Mouse (Mus musculus) testis, postnatal 10 days (tissue): ENCODE measurements around the gene Cacna1c.

ENCODE experiments used
- DNase-seq: peaks from one replicate; pipeline ENCODE4 v3.0.0; 2021; ENCODE audit warnings: low spot score

Gene Cacna1c

DNA sequence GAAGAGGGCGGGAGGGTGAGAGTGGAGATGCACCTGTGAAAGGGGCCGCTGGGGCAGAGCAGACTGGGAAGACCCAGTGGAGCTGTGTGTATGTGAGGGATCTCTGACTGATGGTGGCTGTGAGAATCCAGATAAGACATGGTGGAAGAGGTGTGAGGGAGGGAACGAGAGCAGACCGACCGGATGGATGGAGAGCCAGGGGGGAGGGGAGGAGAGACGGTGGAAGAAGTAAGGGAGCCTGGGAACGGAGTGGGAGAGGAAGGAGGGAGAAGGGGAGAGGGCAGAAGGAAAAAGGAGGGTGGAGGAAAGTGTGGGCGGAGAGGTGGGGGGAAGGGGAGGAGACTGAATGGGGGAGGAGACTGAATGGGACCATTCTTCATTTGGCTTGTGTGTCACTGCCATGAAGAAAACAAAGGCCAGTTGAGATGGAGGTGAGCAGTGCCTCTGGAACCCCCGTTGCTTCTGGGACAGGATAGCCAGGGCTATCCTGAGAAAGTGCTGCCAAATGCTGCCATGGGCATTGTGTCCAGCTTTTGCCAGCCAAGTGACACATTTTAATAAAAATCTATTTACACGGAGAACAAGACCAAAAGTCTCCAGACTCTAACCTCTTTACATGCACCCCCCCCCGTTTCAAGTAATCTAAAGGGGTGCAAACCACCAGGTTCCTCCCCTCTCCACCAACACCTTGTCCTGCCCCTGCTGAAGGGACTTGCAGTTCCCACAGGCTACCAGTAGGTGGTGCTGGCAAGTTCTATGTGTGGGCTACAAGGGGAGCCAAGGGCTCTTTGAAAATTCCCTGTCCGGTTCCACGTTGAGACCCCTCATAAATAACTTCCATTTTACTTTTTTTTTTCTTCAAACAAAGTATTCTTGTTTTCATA lies 273.6 kb downstream of the Cacna1c start:
- peak; percentile 88 for DNase-seq

DNA sequence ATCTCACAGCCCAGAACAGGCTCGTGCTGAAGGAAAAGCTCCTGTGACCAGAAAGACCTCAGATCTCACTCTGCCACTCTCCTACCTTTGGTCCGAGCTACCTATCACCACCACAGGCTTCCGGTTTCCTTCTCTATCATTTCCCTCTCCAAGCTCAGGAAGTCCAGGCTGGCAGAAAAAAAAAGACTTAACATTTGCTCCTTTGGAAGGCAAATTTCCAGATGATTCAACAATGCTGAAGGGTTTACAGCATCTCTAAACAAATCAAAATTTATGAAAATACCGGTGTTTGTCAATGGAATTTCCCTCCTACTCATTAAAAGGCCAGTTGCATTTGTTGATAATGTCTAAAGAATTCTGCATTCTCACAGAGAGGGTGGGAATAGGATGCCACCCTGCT lies 288.0 kb downstream of the Cacna1c start:
- DNase-seq: no peak

DNA sequence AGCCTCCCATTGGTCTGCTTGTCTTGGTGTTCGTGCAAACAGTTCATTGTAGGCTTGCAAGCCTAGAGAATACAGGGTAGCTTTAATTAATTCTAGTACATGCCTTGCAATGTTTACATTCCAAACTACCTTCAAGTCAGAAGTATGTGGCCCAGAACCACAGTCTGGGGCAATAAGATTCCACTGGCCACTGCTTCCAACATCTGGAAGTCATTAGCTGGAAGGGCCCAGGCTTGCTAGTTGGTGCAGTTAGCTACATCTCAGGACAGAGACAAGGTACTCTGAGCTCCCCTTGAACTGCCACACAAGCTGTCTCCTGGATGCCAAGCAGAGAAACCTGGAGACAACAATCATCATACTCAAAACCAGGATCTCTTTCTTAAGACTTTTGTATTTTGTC lies 288.5 kb downstream of the Cacna1c start:
- DNase-seq: no peak

DNA sequence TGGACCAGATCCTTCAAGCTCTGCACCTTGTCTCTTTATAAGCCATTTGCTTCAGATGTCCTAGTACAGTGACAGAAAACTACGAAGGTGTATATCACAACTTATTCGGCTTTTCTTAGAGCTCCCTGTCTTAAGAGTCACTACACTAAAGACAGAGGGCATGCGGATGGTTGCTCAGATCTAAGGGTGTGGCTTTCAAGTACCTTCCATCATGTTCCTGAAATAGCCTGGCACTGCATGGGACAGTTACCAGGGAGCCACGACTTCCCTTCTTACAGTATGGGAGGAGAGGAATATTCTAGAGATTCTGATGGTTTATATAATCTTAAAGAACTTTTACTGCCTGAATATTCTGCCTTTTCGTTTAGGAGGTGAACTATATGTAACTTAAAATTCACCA lies 289.3 kb downstream of the Cacna1c start:
- DNase-seq: no peak

DNA sequence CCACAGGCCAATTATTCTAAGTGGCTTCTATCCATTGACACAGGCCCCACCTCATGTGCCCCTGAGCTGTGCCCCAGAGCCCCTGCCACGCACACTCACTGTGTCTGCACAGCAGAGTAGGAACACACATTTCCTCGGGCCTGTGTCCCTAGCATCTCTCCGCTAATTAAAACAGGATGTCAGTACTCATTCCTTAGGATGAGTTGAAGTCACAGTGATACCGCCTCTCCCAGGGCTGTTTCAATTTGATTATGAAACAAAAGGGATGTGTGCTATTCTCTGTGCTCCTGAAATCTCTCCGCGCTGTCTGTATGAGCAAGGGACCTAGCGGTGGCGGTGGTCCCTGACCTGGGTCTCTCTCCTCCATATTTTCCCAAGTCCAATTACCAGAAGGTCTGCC lies 296.5 kb downstream of the Cacna1c start:
- no peak for DNase-seq

DNA sequence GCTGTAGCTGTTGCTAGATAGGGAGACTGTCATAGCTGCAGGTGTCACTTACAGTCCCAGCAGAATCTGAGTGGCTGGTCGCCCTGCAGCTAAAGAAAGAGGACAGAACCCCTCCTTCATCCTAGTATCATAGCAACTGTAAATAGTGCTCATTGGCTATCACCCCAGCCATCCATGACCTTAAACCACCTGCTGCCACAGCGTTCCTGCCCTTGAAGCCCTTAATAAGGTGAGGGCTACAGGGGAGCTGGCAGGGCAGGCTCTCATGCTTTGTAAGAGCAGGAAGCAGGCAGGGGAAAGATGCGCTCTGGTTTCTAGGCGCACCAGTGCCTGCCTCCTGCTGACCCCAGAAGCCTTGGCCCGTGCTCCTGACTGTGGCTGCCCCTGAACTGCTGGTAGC lies 299.1 kb downstream of the Cacna1c start:
- DNase-seq: no peak

DNA sequence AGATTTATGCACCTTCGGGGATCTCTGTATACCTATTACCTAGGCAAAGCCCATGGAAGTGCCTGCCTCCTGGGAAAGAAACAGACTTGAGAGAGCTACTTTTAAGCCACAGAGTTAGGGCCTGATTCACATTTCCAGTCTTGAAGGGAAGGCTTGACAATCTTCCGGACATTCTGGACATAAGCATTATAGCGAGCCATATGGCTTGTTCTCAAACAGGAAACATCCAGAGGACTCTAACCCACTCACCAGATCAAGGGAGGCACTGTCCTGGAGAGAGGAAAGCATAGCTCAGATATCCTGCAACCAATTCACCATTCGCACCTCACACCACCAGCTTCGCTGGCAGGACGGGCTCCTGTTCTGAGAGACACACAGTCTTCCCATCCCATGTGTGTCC lies 302.2 kb downstream of the Cacna1c start:
- DNase-seq: no peak

DNA sequence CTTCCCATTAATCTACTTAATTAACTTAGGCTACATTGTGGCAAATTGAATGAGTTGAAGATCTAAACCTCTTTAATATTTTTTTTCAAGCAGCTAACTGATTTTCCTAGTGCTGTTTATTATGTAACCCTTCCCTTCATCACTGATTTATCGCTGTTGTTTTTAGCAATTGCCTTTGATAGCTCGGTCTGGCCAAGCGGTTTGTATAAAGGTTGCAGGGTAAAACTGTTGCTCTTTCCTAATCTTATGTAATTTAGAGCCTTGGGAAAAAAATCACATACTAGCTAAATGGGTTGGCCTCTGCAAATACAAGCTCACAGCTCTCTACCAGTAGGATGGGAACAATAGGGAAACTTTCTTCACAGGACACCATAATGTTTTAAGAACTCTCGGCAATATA lies 306.8 kb downstream of the Cacna1c start:
- no peak for DNase-seq

DNA sequence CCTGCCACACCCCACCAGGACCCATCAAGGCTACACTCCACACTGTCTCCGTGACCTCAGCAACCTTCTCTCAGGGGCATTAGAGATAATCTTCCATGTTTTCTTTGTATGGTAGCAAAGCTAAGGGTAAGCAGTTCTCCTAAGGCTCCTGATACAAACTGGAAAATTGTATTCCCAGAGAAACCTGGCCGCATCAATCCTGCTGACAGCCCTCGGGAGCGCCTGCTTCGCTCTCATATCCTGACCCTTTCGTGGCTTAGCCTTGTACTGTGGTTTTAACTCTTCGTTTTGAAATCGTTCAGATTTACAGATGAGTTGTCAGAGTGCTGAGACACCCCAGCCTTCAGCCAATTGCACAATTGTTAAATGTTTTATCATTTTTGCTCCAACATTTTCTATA lies 309.2 kb downstream of the Cacna1c start:
- no peak for DNase-seq

DNA sequence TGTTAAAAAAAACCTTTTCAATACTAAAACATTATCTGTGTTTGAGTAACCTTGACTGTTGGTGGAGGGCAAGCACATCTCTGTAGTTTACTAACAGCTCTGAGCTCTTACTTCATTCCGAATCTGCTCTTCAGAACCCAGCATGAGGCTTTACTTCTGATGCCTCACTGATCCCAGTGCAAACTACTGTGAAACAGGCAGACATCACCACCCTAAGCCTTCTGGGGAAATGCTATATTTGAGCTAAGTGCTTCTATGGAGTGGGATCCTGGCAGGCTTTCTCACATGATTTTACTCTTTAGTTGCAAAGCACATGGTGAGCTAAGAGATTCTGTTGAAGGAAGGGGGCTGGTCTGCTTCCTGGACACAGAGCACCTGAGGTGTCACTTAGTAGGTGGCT lies 311.3 kb downstream of the Cacna1c start:
- DNase-seq: no peak

DNA sequence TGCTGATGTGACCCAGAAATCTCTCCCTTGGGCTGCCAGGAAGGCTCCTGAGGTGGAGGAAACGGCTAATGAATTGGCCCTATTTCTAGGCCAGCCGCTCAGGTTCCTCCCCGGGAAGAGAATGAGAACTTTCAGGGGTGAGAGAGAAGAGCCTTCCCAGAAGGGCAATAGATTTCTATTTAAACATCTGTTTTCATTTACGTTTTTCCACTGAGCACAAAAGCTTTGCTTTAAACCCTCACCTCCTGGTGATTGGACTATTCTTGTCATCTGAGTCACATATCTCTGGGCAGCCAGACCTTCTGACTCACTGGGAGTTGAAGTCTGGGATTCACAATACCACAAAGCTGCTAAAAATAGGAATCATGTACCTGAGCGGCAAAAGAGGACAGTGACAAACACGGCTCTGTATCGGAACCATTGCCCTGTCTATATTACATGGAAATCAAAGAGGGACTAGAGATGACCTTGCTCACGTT lies 312.1 kb downstream of the Cacna1c start:
- no peak for DNase-seq

DNA sequence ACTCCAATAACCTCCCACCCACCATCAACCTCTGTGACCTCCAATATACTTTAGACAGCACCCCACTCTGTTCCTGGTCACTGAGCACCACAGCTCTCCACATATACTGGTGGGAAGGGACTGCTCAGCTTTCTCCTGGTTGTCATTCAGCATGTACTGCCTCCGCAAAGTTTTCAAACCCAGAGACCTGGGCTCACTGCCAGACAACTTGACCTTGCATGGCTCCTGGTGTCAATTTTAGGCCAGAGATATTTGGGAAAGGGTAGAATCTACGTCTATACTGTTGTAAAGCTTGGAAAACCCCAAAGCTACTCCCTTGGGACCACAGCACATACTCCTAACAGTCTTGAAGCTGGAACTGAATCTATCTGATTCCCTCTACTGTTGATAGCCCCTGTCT lies 320.0 kb downstream of the Cacna1c start:
- peak; percentile 71 for DNase-seq

DNA sequence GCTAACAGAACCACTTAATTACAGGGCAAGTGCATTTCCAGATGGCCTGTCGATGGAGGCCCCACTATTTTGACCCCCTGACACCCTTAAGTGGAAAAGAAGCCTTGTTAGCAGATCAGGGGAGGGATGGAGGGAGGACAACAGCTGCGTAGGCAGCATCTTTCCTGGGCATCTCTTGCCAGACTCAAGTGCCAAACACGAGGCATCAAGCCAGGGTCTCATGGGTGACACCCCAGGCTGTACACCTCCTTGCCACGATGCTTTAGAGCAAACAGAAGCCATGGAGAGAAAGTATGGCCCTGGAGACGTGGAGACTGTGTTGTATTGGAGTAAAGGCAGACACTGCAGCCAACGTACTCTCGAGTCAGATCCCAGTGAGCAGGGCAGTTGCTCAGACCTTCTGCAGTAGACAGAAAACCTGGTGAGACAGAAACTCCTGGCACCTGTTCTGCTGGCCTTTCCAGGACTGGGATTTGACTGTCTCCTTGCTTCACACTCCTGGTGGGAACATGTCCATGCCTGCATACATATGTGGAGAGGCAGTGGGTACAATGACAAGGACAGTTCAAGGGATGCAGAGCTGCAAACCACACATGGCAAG lies 325.9 kb downstream of the Cacna1c start:
- no peak for DNase-seq

DNA sequence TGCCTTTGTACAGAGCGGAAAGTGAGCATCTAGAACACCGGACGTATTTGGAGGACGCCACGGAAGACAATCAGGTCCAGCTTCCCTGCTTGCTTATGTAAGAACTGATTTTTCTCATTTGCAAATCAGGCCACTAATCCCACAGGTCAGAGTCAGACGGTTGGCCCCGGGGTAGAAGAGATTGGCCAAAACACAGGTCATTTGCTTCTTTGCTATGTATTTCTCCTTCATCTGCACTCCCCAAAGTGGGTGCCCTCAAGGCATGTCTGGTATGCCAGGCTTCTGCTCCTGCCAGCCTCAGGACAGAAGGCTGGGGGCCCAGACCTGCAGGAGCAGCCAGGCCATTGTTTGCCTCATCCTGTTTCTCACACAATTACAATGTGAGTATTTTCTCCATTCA lies 328.8 kb downstream of the Cacna1c start:
- no peak for DNase-seq

DNA sequence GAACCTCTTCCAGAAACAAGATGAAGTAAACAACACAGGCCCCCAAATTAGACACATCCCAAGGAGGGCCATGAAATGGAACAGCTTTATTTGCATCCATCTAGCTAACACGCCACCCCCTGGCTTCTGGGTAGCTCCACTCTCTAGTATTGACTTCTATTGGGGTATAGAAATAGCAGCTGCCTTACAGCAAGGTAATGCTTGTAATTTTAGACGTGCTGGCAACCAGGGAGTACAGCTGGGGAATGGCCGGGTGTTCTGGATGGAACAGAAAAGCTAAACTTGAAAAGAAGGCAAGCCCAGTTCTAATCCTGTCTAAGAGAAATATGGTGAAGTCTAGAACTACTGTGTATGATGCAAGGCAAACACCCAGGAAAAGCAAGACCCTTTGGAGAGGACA lies 329.3 kb downstream of the Cacna1c start:
- no peak for DNase-seq

DNA sequence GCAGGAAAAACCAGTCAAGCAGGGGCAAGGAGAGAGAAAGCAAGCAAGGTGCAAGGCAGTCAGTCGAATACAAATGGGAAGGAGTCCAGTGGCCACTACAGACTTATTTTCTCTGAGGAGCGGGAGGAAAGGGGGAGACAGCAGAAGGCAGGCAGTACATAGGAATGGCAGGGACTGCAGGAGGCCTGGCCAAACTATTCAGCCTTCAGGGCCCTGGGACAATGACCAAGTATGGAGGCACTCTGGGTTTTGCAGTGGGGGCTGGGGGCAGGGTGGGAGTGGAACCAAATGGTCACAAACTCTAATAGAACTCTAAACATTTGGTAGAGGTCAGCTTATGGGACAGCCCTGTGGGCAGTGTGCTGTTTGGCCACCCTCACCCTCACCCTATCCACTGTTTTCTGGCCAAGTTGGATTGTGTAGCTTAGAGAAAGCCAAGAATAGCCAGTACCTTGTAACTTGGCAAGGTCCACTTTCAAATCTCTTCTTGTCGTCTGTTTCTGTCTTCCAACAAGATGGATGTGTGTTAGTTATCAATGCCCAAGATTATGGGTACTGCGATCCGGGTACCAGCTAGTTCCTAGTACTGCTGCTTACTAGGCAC lies 330.3 kb downstream of the Cacna1c start:
- no peak for DNase-seq

DNA sequence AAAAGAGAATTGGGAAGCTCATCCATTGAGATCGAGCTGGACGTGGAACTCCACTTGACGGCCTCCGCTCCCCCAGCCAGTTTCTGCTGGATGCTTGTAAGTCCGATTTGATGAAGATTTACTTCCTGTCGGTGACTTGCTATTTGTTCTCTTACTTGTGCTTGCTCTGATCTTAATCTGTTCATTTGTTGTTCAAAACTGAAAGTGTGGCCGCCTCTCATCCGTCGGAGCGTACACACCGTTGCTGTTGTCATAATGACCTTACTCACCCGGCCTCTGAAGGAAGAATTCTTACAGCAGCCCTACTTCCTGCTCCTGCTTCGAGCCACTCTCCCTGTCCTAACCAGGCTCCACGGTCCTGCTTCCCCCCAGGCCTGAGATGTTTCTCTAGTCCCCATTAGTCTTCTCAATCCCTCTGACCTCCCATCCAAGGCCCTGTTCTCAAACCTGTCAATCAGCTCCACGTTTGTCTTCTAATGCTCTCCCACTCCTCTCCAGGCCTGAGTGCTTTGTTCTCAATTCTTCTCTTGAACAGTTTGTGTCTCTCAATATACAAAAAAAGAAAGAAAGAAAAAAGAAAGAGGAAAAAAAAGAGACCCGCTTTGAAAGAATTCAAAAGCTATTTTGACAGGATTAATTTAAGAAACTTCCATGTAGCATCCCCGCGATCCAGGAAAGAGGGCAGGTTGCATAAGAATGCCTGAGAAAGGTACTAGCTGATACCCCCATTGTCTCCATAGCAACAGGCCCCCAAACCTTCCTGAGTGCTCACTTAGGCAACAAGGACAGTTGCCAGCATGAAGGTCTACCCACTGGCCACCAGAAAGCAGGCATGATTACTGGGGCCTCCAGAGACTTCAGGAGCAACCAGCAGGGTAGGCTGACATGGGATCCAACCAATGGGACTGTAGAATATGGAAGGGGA lies 331.3 kb downstream of the Cacna1c start:
- DNase-seq: no peak

DNA sequence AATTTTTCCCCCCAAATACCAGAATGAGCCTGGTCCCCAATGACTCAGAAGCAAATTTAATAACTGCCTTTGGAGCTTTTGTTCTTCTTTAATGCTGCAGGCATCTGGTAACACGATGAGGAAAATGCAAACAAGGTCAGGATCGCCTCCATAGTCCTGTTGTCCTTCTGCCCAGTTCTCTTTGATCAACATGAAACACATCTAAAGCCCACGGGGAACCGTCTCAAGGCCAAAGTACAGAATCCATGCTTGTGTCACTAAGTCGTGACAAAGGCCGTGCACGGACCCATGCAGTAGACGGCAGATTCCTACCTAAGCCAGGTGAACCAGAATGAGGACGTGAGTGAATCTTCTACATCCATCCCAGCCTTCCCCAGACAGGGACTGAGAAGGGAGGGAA lies 333.5 kb downstream of the Cacna1c start:
- no peak for DNase-seq

DNA sequence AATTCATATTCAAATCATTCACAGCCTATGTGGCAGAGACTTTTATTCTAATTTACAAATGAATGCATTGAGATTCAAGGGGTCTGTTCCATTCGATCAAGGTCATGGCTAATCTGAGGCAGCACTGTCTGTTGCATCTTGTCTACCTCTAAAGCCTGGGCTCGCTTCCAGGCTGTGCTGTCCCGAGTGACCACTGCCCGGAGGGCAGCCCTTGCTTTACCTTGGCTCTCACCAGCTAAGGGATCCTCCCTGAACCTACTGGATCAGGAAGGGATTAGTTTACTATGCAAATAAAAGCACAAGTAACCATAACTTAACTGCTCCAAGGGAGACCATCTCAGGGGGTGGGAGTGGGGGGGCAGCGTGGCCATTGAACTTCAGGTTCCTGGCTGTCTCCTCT lies 334.1 kb downstream of the Cacna1c start:
- no peak for DNase-seq

DNA sequence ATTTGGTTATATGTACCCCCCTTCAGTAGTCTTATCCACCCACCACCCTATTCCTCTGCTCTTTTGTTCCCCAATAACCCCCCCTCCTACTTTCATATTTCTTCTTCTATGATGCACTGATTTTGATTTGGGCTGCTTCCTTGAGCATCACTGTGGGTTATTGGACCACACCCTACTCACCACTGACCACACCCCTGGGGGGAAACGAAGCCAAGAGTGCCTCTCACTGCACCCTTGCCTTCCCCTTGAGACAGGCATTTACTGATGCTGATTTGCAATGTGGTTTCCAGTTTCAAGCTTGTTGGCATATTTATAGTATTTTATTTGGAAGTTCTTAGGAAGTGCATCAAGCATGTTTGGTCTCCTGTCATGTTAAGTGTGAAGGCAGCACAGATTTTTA lies 337.8 kb downstream of the Cacna1c start:
- no peak for DNase-seq

DNA sequence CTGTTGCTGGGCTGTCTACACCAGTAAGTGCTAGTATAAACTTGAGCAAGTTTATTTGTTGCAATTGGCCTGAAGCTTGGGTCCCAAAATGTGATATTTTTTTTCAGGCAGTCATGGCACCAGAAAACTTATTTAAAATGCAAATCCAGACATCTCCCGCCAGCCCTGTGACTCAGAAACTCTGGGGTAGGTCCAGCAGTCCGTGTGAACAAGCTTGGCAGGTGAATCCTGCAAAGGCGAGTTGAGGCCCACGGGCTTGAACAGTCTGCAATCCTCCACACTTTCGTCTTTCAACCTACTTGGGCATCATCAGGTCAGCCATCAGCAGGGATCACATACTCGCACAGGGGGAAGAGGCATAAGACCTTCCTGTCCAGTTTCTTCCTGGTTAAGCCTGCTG lies 344.1 kb downstream of the Cacna1c start:
- no peak for DNase-seq

DNA sequence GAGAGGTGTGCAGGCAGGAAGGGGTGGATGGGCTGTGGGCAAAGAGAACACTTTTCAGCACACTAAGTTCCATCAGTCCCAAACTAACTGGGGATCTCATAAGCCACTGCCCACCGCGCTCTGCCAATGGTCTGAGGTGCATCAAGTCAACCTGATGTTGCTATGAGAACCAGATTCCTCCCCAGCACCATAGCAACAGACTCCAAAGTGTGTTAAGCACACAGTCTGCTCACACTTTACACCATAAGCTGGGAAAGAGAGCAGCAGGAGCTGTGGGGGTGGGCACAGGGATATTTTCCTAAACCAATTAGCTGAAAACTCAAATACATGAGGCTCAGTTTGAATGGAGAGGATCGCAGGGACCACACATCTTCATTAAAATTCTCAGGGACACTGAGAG lies 345.1 kb downstream of the Cacna1c start:
- DNase-seq: no peak
